Mouse (Mus musculus): ENCODE data around the gene Eya4. TPM values are rescaled to one million over a fixed set of nuclear protein-coding genes. Genes with fewer than 3 reads are reported as not detected.

Gene Eya4
- polyA plus RNA-seq, 1 experiment from 2014 or later: 10.7 TPM

DNA sequence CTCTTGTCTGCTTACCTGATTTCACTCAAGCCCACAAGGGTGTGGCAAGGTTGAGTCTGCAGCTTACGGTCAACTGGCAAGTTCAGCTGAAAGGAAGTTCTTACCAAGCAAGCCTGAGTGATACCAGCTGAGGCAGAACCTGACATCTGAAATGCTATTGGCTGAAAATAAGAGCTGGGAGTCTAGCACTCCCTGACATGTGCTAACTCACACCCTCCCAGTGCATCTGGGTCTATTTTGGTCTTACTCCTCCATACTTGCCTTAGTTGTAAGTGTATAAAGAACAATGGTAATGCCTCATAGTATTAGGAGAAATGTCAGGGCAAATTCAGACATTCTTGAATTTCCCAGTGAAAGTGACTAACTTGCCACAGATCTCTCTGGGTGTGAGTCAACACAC lies 260.3 kb downstream of the Eya4 start:
- no peaks in the 10 kb centered on the region for H3K36me3 ChIP-seq
- WGBS: 89% methylated on average over 1 of the region's 1 CpGs
- H3K27me3 ChIP-seq: no peaks in the 10 kb centered on the region
- H3K9ac ChIP-seq (replicated peaks): no peak overlapping the region
- no peaks in the 10 kb centered on the region for H3K9me3 ChIP-seq
- peaks cover 17% of the 10 kb centered on the region; the same call in 1 of the 2 replicates for H3K4me1 ChIP-seq (replicated peaks)
- no peak overlapping the region for H3K27ac ChIP-seq
- ATAC-seq (ENCODE audit: insufficient number of reproducible peaks, insufficient read depth, low FRiP score, low TSS enrichment, low read depth): no peak
- no peak overlapping the region for H3K4me2 ChIP-seq
- no peak overlapping the region for H3K4me3 ChIP-seq (replicated peaks)

DNA sequence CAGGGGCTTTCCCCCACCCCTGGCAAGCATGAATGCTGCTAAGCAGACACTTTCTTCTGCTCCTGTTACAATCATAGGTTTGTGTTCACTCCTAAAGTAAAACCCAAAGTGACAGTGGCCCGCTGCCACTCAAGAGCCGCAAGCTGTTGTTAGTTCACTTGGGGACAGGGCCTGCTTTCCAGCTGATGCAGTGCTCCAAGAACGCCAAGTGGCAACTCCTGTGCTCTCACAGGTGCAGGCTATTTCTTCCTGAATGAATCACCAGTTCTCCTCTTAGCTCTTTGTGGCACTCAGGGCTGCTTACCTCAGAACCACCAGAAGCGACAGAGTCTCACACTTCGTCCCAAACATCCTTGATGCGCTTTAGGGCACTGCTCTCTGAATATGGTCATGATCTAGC lies 261.3 kb downstream of the Eya4 start:
- Histone ChIP-seq H3K9me3 (no peaks in the 10 kb centered on the region), H3K27ac (no peak overlapping the region), H3K9ac (replicated peaks) (no peak overlapping the region), H3K4me1 (replicated peaks) (peaks cover 17% of the 10 kb centered on the region; the same call in 1 of the 2 replicates), H3K27me3 (no peaks in the 10 kb centered on the region), H3K36me3 (no peaks in the 10 kb centered on the region), H3K4me3 (replicated peaks) (no peak overlapping the region), H3K4me2 (no peak overlapping the region)
- no peak for ATAC-seq (ENCODE audit: insufficient number of reproducible peaks, insufficient read depth, low FRiP score, low TSS enrichment, low read depth)
- 89% methylated on average over 6 of the region's 6 CpGs for WGBS

DNA sequence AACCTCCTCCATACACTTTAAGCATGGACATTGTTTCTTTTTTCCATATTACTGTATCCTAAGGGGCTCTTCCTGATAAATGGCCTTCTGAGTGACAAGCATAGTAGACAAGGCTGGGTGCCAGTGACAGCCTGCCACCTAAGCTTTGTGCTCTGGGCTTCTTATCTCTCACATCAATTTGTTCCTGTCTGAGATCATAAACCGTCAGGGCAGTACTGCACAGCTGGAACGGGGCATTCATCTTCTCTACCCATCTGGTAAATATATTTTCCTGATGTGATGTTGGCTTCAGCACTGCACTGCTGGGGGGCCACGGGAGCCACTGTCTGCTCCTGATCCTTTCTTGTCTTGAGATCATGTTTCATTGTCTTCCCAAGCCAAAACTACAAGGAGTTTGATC lies 261.8 kb downstream of the Eya4 start:
- Histone ChIP-seq H3K4me1 (replicated peaks) (peaks cover 17% of the 10 kb centered on the region; the same call in 1 of the 2 replicates), H3K36me3 (no peaks in the 10 kb centered on the region), H3K9me3 (no peaks in the 10 kb centered on the region), H3K4me3 (replicated peaks) (no peak overlapping the region), H3K27me3 (0 out of 2 replicates have a peak, but pooled peaks cover 2% of the 10 kb centered on the region), H3K4me2 (no peak overlapping the region), H3K9ac (replicated peaks) (no peak overlapping the region), H3K27ac (no peak overlapping the region)
- 35% methylated on average over 3 of the region's 3 CpGs for WGBS
- no peak for ATAC-seq (ENCODE audit: insufficient number of reproducible peaks, insufficient read depth, low FRiP score, low TSS enrichment, low read depth)

DNA sequence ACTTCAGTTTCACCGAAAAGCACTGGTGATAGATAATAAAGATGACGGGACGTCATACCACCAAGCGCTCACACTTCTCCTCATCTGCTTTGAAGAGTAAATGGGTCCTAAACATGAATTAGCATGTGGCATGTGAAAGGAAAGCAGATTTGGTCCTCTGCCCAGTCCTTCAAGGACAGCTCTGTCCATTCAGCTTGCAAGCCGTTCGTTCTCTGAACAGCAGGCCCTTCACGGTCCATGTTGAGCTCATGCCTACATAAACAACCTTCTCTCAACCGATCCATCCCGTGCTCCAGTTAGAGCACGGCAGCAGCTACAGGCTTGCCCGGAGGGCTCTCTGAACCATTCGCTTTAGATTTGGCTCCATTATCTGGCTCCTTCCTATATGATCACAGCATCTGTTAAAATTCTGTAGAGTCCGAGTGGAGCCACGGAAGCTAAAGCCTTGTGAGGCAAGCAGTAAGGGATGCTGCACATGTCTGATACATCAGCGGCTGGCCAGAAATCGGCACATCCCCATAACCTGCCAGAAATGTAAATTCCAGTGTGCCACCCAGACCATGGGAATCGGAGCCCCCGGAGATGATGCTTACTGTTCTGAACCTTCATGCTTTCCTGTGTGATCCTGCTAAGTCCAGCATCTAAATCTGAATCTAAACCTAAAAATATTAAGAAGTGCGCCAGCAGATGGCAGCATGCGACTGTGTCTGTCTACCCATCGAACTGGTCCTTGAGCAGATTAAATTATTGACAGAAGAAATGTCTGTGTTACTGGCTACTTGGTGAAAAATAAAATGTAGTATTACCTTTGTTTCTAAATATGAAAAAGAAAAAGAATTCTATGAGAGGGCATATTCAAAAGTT lies 264.0 kb downstream of the Eya4 start:
- 0 out of 2 replicates have a peak, but pooled peaks cover 4% of the 10 kb centered on the region for H3K4me1 ChIP-seq (replicated peaks)
- no peak overlapping the region for H3K27ac ChIP-seq
- no peak for ATAC-seq (ENCODE audit: insufficient number of reproducible peaks, insufficient read depth, low FRiP score, low TSS enrichment, low read depth)
- H3K9me3 ChIP-seq: no peaks in the 10 kb centered on the region
- no peak overlapping the region for H3K4me3 ChIP-seq (replicated peaks)
- no peak overlapping the region for H3K9ac ChIP-seq (replicated peaks)
- H3K4me2 ChIP-seq: no peak overlapping the region
- H3K27me3 ChIP-seq: peaks cover 13% of the 10 kb centered on the region; the same call in 1 of the 2 replicates
- H3K36me3 ChIP-seq: no peaks in the 10 kb centered on the region
- 74% methylated on average over 21 of the region's 21 CpGs for whole genome bisulfite sequencing

DNA sequence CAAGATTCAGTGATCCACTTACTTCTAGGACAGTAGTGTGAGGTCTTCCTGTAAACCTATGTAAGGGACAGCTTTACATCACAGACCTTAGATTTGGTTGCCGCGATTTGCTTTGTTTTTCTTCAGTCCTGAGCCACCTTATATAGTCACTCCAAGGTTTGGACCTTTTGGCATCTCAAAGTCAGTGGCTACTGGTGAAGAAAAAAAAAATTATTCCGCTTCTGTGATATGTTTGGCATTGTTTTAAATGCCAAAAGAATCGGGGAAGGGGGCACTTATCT lies 269.1 kb downstream of the Eya4 start:
- Histone ChIP-seq H3K9me3 (no peaks in the 10 kb centered on the region), H3K9ac (replicated peaks) (no peak overlapping the region), H3K4me1 (replicated peaks) (no peaks in the 10 kb centered on the region), H3K4me2 (no peak overlapping the region), H3K36me3 (no peaks in the 10 kb centered on the region), H3K4me3 (replicated peaks) (no peak overlapping the region), H3K27me3 (peaks cover 13% of the 10 kb centered on the region; the same call in 1 of the 2 replicates), H3K27ac (no peak overlapping the region)
- no peak for ATAC-seq (ENCODE audit: insufficient number of reproducible peaks, insufficient read depth, low FRiP score, low TSS enrichment, low read depth)
- WGBS: 29% methylated on average over 4 of the region's 4 CpGs

DNA sequence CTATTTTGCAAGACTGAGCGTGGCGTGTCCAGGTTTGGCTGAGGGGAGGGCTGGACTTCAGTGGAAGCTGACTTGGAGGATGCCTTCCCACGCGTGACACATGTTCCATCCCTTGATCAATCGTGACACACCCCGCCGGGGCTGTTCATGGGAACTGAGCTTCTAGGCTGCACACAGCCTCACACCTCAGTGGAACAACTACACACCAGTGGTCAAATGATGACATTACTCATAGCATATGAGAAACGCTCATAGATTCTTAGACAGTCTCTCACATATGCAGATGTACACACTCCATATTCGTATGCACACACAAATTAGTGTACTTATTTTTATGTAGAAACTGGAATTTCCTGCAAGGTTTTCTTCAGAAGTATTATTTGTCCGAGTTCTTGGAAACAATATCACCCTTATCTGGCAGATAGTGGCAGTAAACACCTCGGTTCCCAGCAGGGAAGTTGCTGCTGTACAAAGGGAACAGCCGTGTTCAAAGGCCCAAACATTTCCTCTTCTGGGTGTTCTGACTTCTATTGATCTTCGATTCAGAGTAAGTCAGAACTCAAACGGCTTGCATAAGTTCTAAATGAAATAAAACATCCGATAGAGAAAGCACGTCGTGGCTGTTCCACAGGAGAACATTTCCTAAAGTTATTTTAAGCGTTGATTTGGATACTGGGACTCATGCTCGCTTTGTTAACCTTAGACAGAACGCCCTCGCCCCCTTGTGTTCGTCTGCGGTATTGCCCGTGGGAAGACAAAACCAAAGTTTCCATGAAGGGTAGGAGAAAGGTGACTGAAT lies 269.6 kb downstream of the Eya4 start:
- 37% methylated on average over 24 of the region's 24 CpGs for WGBS
- Histone ChIP-seq H3K4me3 (replicated peaks) (no peak overlapping the region), H3K4me1 (replicated peaks) (no peaks in the 10 kb centered on the region), H3K27me3 (peaks cover 13% of the 10 kb centered on the region; the same call in 1 of the 2 replicates), H3K9me3 (no peaks in the 10 kb centered on the region), H3K36me3 (no peaks in the 10 kb centered on the region), H3K4me2 (0 out of 2 replicates have a peak overlapping the region, but pooled peaks have one; percentile 23), H3K9ac (replicated peaks) (no peak overlapping the region), H3K27ac (no peak overlapping the region)
- no peak; the same call in 1 of the 2 replicates for ATAC-seq (ENCODE audit: insufficient number of reproducible peaks, insufficient read depth, low FRiP score, low TSS enrichment, low read depth)

DNA sequence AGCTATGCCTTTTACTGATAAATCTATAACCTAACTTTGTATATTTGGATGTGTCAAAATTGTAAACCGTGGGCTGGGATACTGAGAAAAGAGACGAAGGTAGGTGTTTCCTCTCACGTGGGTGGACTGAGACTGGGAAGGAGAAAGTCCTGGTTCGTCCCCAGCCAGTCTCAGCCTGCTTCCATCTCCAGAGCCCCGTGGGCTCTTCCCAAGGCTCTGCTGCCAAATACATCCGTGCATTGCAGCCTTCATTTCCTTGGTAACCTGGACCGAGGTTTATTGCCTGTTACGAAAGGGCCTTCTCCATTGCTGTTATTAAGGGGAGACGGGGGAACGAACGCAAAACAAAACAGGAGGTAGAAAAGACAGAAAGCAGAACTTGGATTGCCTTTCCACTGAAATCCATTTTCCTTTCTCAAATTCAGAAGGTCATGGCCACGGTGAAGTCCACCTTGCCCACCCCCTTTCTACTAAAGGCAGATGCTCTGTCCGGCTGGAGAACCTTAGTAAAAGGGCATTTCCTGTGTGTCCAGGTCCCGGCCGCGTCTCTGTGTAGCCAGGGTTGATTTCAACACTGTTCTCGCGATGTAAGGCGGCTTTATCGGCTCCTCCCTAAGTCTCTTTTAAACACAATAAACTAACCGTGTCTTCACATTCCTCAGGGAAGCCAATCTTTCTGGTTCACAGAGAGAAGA lies 273.7 kb downstream of the Eya4 start:
- Histone ChIP-seq H3K36me3 (no peaks in the 10 kb centered on the region), H3K9me3 (no peaks in the 10 kb centered on the region), H3K4me2 (peak overlapping the region; percentile 24; the same call in 1 of the 2 replicates), H3K27ac (no peak overlapping the region), H3K4me1 (replicated peaks) (no peaks in the 10 kb centered on the region), H3K27me3 (peaks cover under 1% of the 10 kb centered on the region; the same call in 1 of the 2 replicates), H3K4me3 (replicated peaks) (no peak overlapping the region), H3K9ac (replicated peaks) (no peak overlapping the region)
- WGBS: 53% methylated on average over 21 of the region's 21 CpGs
- ATAC-seq (ENCODE audit: insufficient number of reproducible peaks, insufficient read depth, low FRiP score, low TSS enrichment, low read depth): no peak

DNA sequence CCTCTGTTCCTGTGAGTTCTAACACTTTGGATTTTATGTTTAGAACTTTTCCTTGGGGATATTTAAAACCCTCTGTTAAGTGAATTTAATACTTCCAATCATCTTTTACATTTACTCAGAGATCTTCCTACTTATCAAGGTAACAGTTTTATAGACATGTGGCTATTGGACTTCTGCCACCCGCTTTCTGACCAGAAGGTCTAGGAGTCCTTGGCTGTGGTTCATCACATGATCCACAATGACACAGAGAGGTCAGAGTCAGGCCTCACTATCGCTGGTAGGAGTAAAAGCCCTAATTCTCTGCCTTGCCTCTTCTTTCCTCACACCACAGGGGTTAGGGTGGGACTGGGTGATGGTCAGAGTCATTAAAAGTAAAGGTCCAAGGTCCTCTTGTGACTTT lies 277.2 kb downstream of the Eya4 start:
- no peaks in the 10 kb centered on the region for H3K9me3 ChIP-seq
- H3K4me1 ChIP-seq (replicated peaks): no peaks in the 10 kb centered on the region
- no peak overlapping the region for H3K4me2 ChIP-seq
- H3K36me3 ChIP-seq: no peaks in the 10 kb centered on the region
- no peak overlapping the region for H3K27ac ChIP-seq
- no peaks in the 10 kb centered on the region for H3K27me3 ChIP-seq
- H3K9ac ChIP-seq (replicated peaks): no peak overlapping the region
- ATAC-seq (ENCODE audit: insufficient number of reproducible peaks, insufficient read depth, low FRiP score, low TSS enrichment, low read depth): no peak
- 68% methylated on average over 2 of the region's 2 CpGs for WGBS
- H3K4me3 ChIP-seq (replicated peaks): no peak overlapping the region

DNA sequence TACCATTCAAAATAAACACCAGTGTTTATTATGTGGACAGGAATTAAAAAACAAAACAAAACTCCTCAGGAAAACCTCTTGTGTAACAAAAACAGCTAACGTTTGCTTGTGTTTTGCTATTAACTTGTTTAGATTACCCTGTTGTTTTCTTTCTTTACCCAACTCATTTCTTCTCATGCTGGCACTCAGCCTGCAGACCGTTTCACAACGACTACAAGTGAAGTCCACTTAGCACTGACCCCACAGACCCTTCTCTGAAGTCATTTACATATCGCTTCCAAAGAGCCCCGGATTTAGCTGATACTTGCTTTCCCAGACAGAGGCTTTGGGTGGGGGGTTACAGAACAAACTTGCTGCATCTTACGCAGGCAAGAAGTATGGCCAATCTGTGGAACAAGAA lies 286.9 kb downstream of the Eya4 start:
- H3K4me3 ChIP-seq (replicated peaks): no peak overlapping the region
- 0 out of 2 replicates have a peak, but pooled peaks cover 4% of the 10 kb centered on the region for H3K4me1 ChIP-seq (replicated peaks)
- H3K9ac ChIP-seq (replicated peaks): no peak overlapping the region
- no peaks in the 10 kb centered on the region for H3K9me3 ChIP-seq
- no peaks in the 10 kb centered on the region for H3K27me3 ChIP-seq
- no peaks in the 10 kb centered on the region for H3K36me3 ChIP-seq
- no peak overlapping the region for H3K4me2 ChIP-seq
- 56% methylated on average over 6 of the region's 6 CpGs for WGBS
- H3K27ac ChIP-seq: no peak overlapping the region
- no peak for ATAC-seq (ENCODE audit: insufficient number of reproducible peaks, insufficient read depth, low FRiP score, low TSS enrichment, low read depth)

DNA sequence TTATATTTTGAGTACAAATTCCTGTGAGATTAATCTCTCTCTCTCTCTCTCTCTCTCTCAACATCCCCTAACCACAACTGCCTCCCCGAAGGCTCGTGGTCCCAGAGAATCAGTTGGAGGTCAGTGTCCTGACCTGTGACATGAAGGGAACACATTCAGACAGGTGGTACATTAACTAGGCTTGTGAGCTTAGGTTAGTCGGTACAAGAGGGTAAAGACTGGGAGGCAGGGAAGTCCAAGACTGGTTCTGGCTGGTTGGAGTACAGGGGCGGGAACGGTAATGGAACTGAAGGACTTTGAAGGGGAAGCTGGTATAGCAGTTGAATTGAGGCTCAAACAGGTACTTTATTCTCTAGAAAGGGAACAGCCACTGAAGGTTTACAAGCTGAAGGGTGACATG lies 287.9 kb downstream of the Eya4 start:
- no peak overlapping the region for H3K4me3 ChIP-seq (replicated peaks)

DNA sequence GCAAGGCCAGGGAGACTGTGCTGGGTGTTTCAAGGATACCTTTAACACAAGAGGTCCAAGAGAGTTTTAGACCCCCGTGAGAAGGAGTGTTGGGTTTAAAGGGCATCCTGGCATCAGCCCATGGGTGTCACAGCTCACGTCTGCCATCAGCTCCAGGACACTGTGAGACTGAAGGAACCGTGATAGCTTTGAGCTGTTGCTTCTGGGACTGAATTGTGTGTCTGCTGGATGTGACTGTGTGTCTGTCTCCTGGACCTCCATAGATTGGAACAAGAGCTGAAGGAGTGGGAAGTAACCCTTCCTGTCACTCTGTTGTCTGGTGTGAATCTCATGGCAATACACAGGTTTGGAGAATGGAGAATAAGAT lies 289.9 kb downstream of the Eya4 start:
- ATAC-seq (ENCODE audit: insufficient number of reproducible peaks, insufficient read depth, low FRiP score, low TSS enrichment, low read depth): no peak
- Histone ChIP-seq H3K4me2 (no peak overlapping the region), H3K36me3 (no peaks in the 10 kb centered on the region), H3K4me1 (replicated peaks) (0 out of 2 replicates have a peak, but pooled peaks cover 4% of the 10 kb centered on the region), H3K9ac (replicated peaks) (no peak overlapping the region), H3K9me3 (no peaks in the 10 kb centered on the region), H3K27me3 (no peaks in the 10 kb centered on the region), H3K27ac (no peak overlapping the region), H3K4me3 (replicated peaks) (no peak overlapping the region)
- WGBS: 82% methylated on average over 3 of the region's 3 CpGs

More for the DNA sequence above, 287.9 kb downstream of the Eya4 start:
- ATAC-seq (ENCODE audit: insufficient number of reproducible peaks, insufficient read depth, low FRiP score, low TSS enrichment, low read depth): no peak
- Histone ChIP-seq H3K9ac (replicated peaks) (no peak overlapping the region), H3K4me2 (no peak overlapping the region), H3K36me3 (no peaks in the 10 kb centered on the region), H3K4me1 (replicated peaks) (0 out of 2 replicates have a peak, but pooled peaks cover 4% of the 10 kb centered on the region), H3K27me3 (no peaks in the 10 kb centered on the region), H3K9me3 (no peaks in the 10 kb centered on the region), H3K27ac (no peak overlapping the region)
- 87% methylated on average over 5 of the region's 5 CpGs for WGBS
